Mouse (Mus musculus): Measurements from ENCODE around the gene Ncmap. TPM values are rescaled to one million over a fixed set of nuclear protein-coding genes. Genes with fewer than 3 reads are reported as not detected.

Ncmap gene
- polyA plus RNA-seq (2014; fragmentation: Nextera tagmentation; extraction: Ambion mirVana), result 0.97 and 1.5 TPM in 2 replicates

- H3K27ac ChIP-seq (ENCODE audit: low read depth, low read length), result no peak within 1 kb of the TSS
- no peaks in the 10 kb centered on the region for H3K4me1 ChIP-seq (ENCODE audit: control insufficient read depth, insufficient read depth, low read length)
- DNase-seq (ENCODE audit: low spot score) (peak; percentile 20), ATAC-seq (ENCODE audit: insufficient read depth, low FRiP score, low TSS enrichment) (no peak)
- peaks cover 15% of the 10 kb centered on the region for H3K27me3 ChIP-seq (ENCODE audit: control insufficient read depth, insufficient read depth, low read length)
- WGBS, result 1% methylated on average over 21 of the region's 29 CpGs
- peak within 1 kb of the TSS; percentile 54 for H3K4me2 ChIP-seq (ENCODE audit: low read depth)
- H3K9ac ChIP-seq (ENCODE audit: low read length), result peak within 1 kb of the TSS; percentile 27
- H3K36me3 ChIP-seq (ENCODE audit: control insufficient read depth, insufficient read depth, low read length), result no peaks in the 10 kb centered on the region
- H3K4me3 ChIP-seq (ENCODE audit: low read depth, low read length), result peak within 1 kb of the TSS; percentile 22
- H3K9me3 ChIP-seq (ENCODE audit: control insufficient read depth, low read length), result no peaks in the 10 kb centered on the region
Observed at GRCm38 (mm10) chr4:135397991-135398390, at the start of gene Ncmap. Gene Ncmap, minus strand, starts transcription at chr4:135398227.

GRCm38 (mm10) chr4:135442473-135442872, 44.4 kb upstream of the Ncmap start:
- no peak overlapping the region for H3K4me2 ChIP-seq (ENCODE audit: low read depth)
- no peak for DNase-seq (ENCODE audit: low spot score)
- H3K9me3 ChIP-seq (ENCODE audit: control insufficient read depth, low read length), result no peaks in the 10 kb centered on the region
- no peaks in the 10 kb centered on the region for H3K4me1 ChIP-seq (ENCODE audit: control insufficient read depth, insufficient read depth, low read length)
- H3K27me3 ChIP-seq (ENCODE audit: control insufficient read depth, insufficient read depth, low read length), result no peaks in the 10 kb centered on the region
- H3K9ac ChIP-seq (ENCODE audit: low read length), result no peak overlapping the region
- H3K4me3 ChIP-seq (ENCODE audit: low read depth, low read length), result no peak overlapping the region
- WGBS, result 84% methylated on average over 5 of the region's 5 CpGs
- ATAC-seq (ENCODE audit: insufficient read depth, low FRiP score, low TSS enrichment), result no peak
- H3K36me3 ChIP-seq (ENCODE audit: control insufficient read depth, insufficient read depth, low read length), result no peaks in the 10 kb centered on the region
- H3K27ac ChIP-seq (ENCODE audit: low read depth, low read length), result no peak overlapping the region

- WGBS, result 66% methylated on average over 9 of the region's 9 CpGs
- H3K27ac ChIP-seq (ENCODE audit: low read depth, low read length), result no peak overlapping the region
- no peaks in the 10 kb centered on the region for H3K36me3 ChIP-seq (ENCODE audit: control insufficient read depth, insufficient read depth, low read length)
- H3K4me2 ChIP-seq (ENCODE audit: low read depth), result no peak overlapping the region
- no peaks in the 10 kb centered on the region for H3K27me3 ChIP-seq (ENCODE audit: control insufficient read depth, insufficient read depth, low read length)
- H3K4me3 ChIP-seq (ENCODE audit: low read depth, low read length), result no peak overlapping the region
- no peak for ATAC-seq (ENCODE audit: insufficient read depth, low FRiP score, low TSS enrichment)
- DNase-seq (ENCODE audit: low spot score), result peak; percentile 32
- no peaks in the 10 kb centered on the region for H3K4me1 ChIP-seq (ENCODE audit: control insufficient read depth, insufficient read depth, low read length)
- no peaks in the 10 kb centered on the region for H3K9me3 ChIP-seq (ENCODE audit: control insufficient read depth, low read length)
- no peak overlapping the region for H3K9ac ChIP-seq (ENCODE audit: low read length)
Observed at GRCm38 (mm10) chr4:135439904-135440522, 42.0 kb upstream of the Ncmap start.

DNA sequence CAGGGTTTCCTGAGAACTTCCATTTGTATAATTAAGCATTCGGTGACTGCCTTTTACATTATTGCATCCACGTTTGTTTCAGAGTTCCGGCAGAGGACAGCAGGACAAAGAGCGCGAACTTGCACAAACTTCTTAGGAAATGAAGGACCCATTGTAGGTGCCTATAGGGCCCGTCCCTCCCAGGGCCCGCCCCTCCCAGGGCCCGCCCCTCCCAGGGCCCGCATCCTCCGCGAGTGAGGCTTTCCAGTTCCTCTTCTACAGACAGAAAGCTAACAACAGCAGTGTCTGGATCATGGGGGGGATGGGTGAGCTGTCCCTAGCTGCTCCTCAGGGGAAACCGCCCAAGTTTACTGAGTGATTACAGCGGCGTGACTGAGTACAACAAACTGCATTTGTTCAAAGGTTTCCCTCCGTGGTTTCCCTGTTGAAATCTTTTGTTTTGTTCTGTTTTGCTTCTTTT, 41.2 kb upstream of the Ncmap start:
- peak overlapping the region; percentile 2; the same call in 1 of the 2 replicates for H3K4me2 ChIP-seq (ENCODE audit: low read depth)
- H3K4me1 ChIP-seq (ENCODE audit: control insufficient read depth, insufficient read depth, low read length), result peaks cover 3% of the 10 kb centered on the region; the same call in 1 of the 2 replicates
- H3K4me3 ChIP-seq (ENCODE audit: low read depth, low read length), result no peak overlapping the region
- H3K36me3 ChIP-seq (ENCODE audit: control insufficient read depth, insufficient read depth, low read length), result no peaks in the 10 kb centered on the region
- peak; percentile 50 for ATAC-seq (ENCODE audit: insufficient read depth, low FRiP score, low TSS enrichment)
- H3K9me3 ChIP-seq (ENCODE audit: control insufficient read depth, low read length), result no peaks in the 10 kb centered on the region
- H3K9ac ChIP-seq (ENCODE audit: low read length), result no peak overlapping the region
- H3K27me3 ChIP-seq (ENCODE audit: control insufficient read depth, insufficient read depth, low read length), result no peaks in the 10 kb centered on the region
- peak; percentile 77 for DNase-seq (ENCODE audit: low spot score)
- WGBS, result 6% methylated on average over 15 of the region's 15 CpGs
- no peak overlapping the region; the same call in 1 of the 2 replicates for H3K27ac ChIP-seq (ENCODE audit: low read depth, low read length)

DNA sequence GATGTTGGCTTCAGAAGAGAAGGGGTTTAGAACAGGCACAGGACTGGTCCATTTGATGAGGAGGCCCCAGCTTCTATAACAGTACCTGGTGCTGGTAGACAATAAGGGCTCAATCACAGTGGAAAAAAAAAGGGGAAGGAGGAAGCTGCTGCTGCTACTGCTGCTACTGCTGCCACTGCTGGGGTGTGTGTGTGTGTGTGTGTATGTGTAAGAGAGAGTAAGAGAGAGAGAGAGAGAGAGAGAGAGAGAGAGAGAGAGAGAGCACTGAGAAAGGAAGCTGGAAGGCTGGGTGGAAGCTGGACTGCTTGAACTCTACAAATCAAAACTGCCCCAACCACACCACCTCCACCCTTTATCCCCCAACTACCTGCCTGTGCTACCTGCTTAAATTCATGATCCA, 39.9 kb upstream of the Ncmap start:
- H3K27me3 ChIP-seq (ENCODE audit: control insufficient read depth, insufficient read depth, low read length), result no peaks in the 10 kb centered on the region
- H3K36me3 ChIP-seq (ENCODE audit: control insufficient read depth, insufficient read depth, low read length), result no peaks in the 10 kb centered on the region
- no peak overlapping the region for H3K9ac ChIP-seq (ENCODE audit: low read length)
- no peak overlapping the region for H3K4me2 ChIP-seq (ENCODE audit: low read depth)
- ATAC-seq (ENCODE audit: insufficient read depth, low FRiP score, low TSS enrichment), result no peak
- H3K4me1 ChIP-seq (ENCODE audit: control insufficient read depth, insufficient read depth, low read length), result peaks cover 3% of the 10 kb centered on the region; the same call in 1 of the 2 replicates
- H3K27ac ChIP-seq (ENCODE audit: low read depth, low read length), result no peak overlapping the region
- H3K9me3 ChIP-seq (ENCODE audit: control insufficient read depth, low read length), result no peaks in the 10 kb centered on the region
- no peak overlapping the region for H3K4me3 ChIP-seq (ENCODE audit: low read depth, low read length)
- DNase-seq (ENCODE audit: low spot score), result no peak

- 61% methylated on average over 13 of the region's 13 CpGs for WGBS
- H3K4me1 ChIP-seq (ENCODE audit: control insufficient read depth, insufficient read depth, low read length), result peaks cover 3% of the 10 kb centered on the region; the same call in 1 of the 2 replicates
- DNase-seq (ENCODE audit: low spot score) (no peak), ATAC-seq (ENCODE audit: insufficient read depth, low FRiP score, low TSS enrichment) (no peak)
- no peaks in the 10 kb centered on the region for H3K36me3 ChIP-seq (ENCODE audit: control insufficient read depth, insufficient read depth, low read length)
- no peaks in the 10 kb centered on the region for H3K9me3 ChIP-seq (ENCODE audit: control insufficient read depth, low read length)
- H3K27ac ChIP-seq (ENCODE audit: low read depth, low read length), result no peak overlapping the region
- H3K27me3 ChIP-seq (ENCODE audit: control insufficient read depth, insufficient read depth, low read length), result no peaks in the 10 kb centered on the region
- H3K4me3 ChIP-seq (ENCODE audit: low read depth, low read length), result no peak overlapping the region
- H3K4me2 ChIP-seq (ENCODE audit: low read depth), result no peak overlapping the region
- H3K9ac ChIP-seq (ENCODE audit: low read length), result no peak overlapping the region
Observed at GRCm38 (mm10) chr4:135436291-135436690, 38.3 kb upstream of the Ncmap start.

DNA sequence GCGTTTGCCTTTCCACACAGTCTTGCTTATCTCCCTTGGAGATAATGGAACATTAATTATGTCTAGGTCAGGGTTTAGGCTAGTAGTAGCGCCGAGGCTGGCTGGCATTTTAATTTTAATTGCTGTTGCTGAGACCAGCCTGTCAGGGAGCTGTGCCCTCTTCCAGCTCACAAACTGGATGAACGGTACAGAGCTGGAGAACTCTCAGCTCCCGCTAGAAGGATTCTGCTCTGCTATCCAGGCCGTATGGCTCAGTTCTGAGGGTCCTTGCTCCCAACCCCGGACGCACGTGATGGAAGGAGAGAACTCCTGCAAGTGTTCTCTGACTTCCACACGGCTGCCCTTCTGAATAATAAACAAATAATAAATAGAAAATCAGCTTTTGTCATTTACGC, 36.4 kb upstream of the Ncmap start:
- DNase-seq (ENCODE audit: low spot score) (no peak), ATAC-seq (ENCODE audit: insufficient read depth, low FRiP score, low TSS enrichment) (0 out of 2 replicates have a peak, but pooled peaks have one; percentile 11)
- H3K36me3 ChIP-seq (ENCODE audit: control insufficient read depth, insufficient read depth, low read length), result no peaks in the 10 kb centered on the region
- peak overlapping the region; percentile 63 for H3K4me3 ChIP-seq (ENCODE audit: low read depth, low read length)
- H3K27ac ChIP-seq (ENCODE audit: low read depth, low read length), result no peak overlapping the region
- H3K9ac ChIP-seq (ENCODE audit: low read length), result peak overlapping the region; percentile 64
- H3K27me3 ChIP-seq (ENCODE audit: control insufficient read depth, insufficient read depth, low read length), result no peaks in the 10 kb centered on the region
- H3K4me2 ChIP-seq (ENCODE audit: low read depth), result peak overlapping the region; percentile 93
- WGBS, result 33% methylated on average over 11 of the region's 11 CpGs
- H3K9me3 ChIP-seq (ENCODE audit: control insufficient read depth, low read length), result no peaks in the 10 kb centered on the region
- peaks cover 3% of the 10 kb centered on the region; the same call in 1 of the 2 replicates for H3K4me1 ChIP-seq (ENCODE audit: control insufficient read depth, insufficient read depth, low read length)

DNA sequence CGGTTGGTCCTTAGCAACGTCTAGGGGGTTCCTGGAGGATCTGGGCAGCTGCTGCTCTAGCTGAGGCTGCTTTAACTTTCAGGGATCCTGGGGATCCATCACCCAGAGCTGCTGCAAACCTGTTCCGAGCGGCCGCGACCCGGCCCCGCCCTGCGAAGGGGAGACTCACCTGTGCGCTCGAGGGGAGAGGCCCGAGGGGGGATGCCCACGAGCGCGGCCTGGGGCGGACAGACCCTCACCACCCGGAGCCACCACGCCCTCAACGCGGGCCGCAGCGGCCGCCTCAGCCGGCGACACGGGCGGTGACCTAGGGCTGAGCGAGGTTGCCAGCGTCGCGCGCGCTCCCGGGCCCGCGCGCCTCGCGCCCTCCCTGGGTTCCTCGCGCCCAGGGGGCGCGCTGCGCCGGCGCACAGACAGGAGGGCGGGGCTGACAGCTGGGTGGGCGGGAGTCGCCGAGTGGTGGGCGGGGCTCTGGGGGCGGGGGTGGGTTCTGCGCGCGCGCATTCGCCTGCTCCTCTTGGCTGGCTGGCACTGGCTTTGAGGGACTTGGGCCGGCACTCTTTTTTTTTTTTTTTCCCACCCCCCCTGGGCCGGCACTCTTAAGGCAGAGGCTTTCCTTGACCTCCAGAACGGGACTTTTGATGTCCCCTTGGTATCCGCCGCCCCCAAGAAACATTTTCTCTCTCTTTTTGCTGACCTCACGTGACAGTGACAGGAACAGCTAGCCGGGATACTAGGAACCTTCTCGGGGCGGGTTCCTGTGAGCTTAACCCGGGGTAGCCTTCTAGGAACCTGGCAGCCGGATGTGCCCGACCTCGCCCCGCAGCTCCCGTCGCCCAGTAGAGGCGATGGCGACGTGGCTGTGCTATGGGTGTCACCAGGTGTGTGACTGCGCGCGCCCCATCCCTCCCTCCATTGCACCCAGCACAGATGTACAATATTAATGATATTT, 35.7 kb upstream of the Ncmap start, which contains the start of gene Rcan3:
Gene Rcan3 (minus strand): TSS at position 411 of the 952 bp plus-strand sequence.
- no peaks in the 10 kb centered on the region for H3K9me3 ChIP-seq (ENCODE audit: control insufficient read depth, low read length)
- H3K27me3 ChIP-seq (ENCODE audit: control insufficient read depth, insufficient read depth, low read length), result no peaks in the 10 kb centered on the region
- peaks cover 3% of the 10 kb centered on the region; the same call in 1 of the 2 replicates for H3K4me1 ChIP-seq (ENCODE audit: control insufficient read depth, insufficient read depth, low read length)
- peak within 1 kb of the TSS; percentile 83 for H3K9ac ChIP-seq (ENCODE audit: low read length)
- under 1% methylated on average over 72 of the region's 79 CpGs for WGBS
- H3K4me2 ChIP-seq (ENCODE audit: low read depth), result peak within 1 kb of the TSS; percentile 93
- no peaks in the 10 kb centered on the region for H3K36me3 ChIP-seq (ENCODE audit: control insufficient read depth, insufficient read depth, low read length)
- DNase-seq (ENCODE audit: low spot score) (peak; percentile 90), ATAC-seq (ENCODE audit: insufficient read depth, low FRiP score, low TSS enrichment) (peak; percentile 75)
- H3K4me3 ChIP-seq (ENCODE audit: low read depth, low read length), result peak within 1 kb of the TSS; percentile 63
- no peak within 1 kb of the TSS for H3K27ac ChIP-seq (ENCODE audit: low read depth, low read length)
